Comparison of ENCODE assay signal across 32 mouse cellular contexts in genomic region chr3:59248031-59248430, GRCm38 (mm10). TPM values are rescaled to one million over a fixed set of nuclear protein-coding genes. Genes with fewer than 3 reads are reported as not detected.
"Had no signal": no experiment of that assay in that cellular context is flagged by ENCODE, and none has a peak within 500 bp of the region (broad histone marks: within the 10 kb centered on the region; RNA-seq: fewer than 3 reads in every experiment).

No protein-coding gene starts in this region.

- H3K27me3 ChIP-seq: heart, embryonic 13.5 days; heart, embryonic 15.5 days; hindbrain, embryonic 13.5 days; hindbrain, embryonic 15.5 days; kidney, embryonic 15.5 days; limb, embryonic 13.5 days; limb, embryonic 15.5 days; liver, embryonic 12.5 days had no signal

- DNase-seq: gastrocnemius, adult 2 months; gastrocnemius, postnatal 10 days; gastrocnemius, postnatal 25 days; heart, adult 18-20 months; heart, postnatal 14 days; heart, postnatal 36 days; kidney, adult 11 months; kidney, adult 2 months; kidney, adult 9 months; kidney, postnatal 14 days; kidney, postnatal 36 days; layer of hippocampus, adult 9-11 months; layer of hippocampus, postnatal 36 days; left cerebral cortex, postnatal 4 days had no signal

- ATAC-seq: hindbrain, postnatal 0 days; intestine, embryonic 16.5 days; liver, embryonic 12.5 days had no signal

RNA-seq across cellular contexts. Expression of gene Gpr87, which starts 53.1 kb away (rescaled TPM):
- polyA plus RNA-seq: heart, embryonic 11.5 days; heart, embryonic 13.5 days; heart, postnatal 0 days; hindbrain, embryonic 11.5 days; intestine, embryonic 14.5 days; intestine, embryonic 16.5 days; kidney, embryonic 15.5 days; large intestine, adult 2 months; liver, adult 2 months; liver, embryonic 12.5 days; liver, embryonic 14.5 days; liver, embryonic 16.5 days had no signal
